Mouse (Mus musculus) lung, postnatal 0 days (tissue): ENCODE data around the gene Rtl10.

Experiments
- CTCF ChIP-seq: IDR thresholded peaks from 2 replicates; pipeline ENCODE4 v1.5.1; 2016; ENCODE audit warnings: antibody characterized with exemption, mild to moderate bottlenecking
- EP300 ChIP-seq: IDR thresholded peaks from 2 replicates; pipeline ENCODE4 v1.6.1; 2016; ENCODE audit warnings: antibody characterized with exemption, mild to moderate bottlenecking, control low read depth

GRCm38 (mm10) chr16:18479667-18480066, 19.0 kb upstream of the Rtl10 start:
- TF ChIP-seq CTCF (no peak), EP300 (no peak)
